Mouse (Mus musculus): ENCODE data around the gene Rdm1. TPM values are rescaled to one million over a fixed set of nuclear protein-coding genes. Genes with fewer than 3 reads are reported as not detected.
"Not testable (repeated sequence)": the region's sequence is repeated elsewhere in the genome, so short reads cannot be mapped to it uniquely, and the experiment has no call there.

Rdm1 gene
- polyA plus RNA-seq, 1 experiment, result 21.2 TPM

- H3K27ac ChIP-seq (ENCODE audit: insufficient read depth, low read depth, low read length), result no peak overlapping the region
- no peak overlapping the region for H3K4me3 ChIP-seq (ENCODE audit: insufficient read depth, low read length)
- H3K4me1 ChIP-seq (ENCODE audit: control insufficient read depth, insufficient read depth, low read length), result peaks cover 9% of the 10 kb centered on the region
- TF ChIP-seq POLR2A (IDR thresholded peaks at IDR 0.05; ENCODE audit: borderline replicate concordance, low read depth, low read length) (no peak), CTCF (IDR thresholded peaks at IDR 0.05; ENCODE audit: low read depth, low read length) (no peak)
These were observed 12.8 kb downstream of the Rdm1 start for GRCm38 (mm10) chr11:101639761-101640160.

DNA sequence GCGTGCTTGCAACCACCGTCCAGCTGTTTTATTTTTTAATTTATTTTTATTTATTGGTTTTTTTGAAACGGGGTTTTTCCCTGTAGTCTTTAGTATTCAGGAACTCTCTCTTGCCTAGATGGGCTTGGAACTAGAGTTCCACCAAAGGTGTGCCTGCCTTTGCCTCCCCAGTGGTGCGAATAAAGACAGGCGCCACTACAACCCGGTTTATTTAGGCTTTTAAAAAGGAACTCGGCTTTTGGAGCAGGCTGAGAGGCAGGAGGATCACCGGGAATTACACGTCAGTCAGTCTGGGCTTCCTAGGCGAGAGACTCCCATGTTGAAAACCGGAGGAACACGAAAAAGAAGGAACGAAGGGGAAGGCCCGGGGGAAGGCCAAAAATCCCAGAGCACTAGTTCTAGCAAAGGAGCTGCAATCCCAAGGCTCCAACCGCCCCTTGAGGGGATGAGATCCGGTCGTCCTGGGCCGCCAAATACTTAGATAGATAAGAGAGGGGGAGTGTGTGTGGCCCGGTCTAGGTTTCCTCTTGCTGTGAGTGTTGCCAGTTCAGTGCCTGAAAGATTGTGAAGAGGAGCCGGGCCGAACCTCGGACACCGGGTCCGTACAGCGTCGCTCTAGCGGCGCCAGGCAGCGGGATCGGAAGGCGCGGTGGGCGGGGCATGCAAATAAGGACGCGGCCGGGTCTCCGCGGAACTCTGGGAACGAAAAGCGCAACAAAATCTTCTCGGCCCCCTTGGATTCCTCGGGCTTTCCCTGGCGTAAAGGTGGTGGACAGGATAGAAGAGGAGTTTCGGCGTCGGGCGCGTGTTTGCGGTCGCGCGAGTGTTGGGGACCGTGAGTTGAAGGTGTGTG is 14.1 kb downstream of the Rdm1 start:
- peak overlapping the region; percentile 69 for H3K27ac ChIP-seq (ENCODE audit: insufficient read depth, low read depth, low read length)
- peak overlapping the region; percentile 47 for H3K4me3 ChIP-seq (ENCODE audit: insufficient read depth, low read length)
- not testable (repeated sequence) for H3K4me1 ChIP-seq (ENCODE audit: control insufficient read depth, insufficient read depth, low read length)

DNA sequence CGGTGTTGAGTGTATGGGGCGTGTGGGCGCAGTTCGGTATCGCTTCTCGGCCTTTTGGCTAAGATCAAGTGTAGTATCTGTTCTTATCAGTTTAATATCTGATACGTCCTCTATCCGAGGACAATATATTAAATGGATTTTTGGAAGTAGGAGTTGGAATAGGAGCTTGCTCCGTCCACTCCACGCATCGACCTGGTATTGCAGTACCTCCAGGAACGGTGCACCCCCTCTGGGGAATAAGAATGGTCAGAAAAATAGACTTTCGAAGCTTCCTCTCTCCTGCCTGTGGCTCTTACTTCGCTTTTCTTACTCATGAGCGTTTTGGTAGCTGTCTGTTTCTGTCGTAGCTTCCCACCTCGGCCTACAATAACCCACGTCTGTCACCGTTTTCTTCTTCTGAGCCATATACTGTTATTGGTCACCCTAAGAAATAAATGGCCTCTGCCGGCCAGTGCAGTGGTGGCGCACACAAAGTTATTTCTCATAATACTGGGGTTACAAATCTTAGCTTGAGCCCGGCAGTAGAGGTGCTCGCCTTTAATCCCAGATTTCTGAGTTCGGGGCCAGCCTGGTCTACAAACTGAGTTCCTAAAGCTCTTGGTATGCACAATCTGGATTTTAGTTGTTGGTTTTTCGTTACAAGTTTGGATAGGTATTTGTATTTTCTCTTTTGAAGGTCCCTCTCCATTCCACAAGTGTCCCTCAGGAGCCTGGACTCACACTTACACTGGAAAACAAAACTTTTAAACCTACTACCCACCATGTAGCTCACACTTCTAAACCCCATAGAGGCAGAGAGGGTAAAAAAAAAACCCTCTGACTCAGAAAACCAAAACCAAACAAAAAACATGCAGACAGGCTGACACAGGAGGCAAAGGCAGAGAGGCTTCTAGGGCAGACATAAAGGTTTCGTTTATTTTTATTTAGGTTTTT is 15.0 kb downstream of the Rdm1 start:
- peak; percentile 68; the same call in 1 of the 2 replicates for TF ChIP-seq POLR2A (IDR thresholded peaks at IDR 0.05; ENCODE audit: borderline replicate concordance, low read depth, low read length)
- not testable (repeated sequence) for H3K4me1 ChIP-seq (ENCODE audit: control insufficient read depth, insufficient read depth, low read length)
- Histone ChIP-seq H3K4me3 (ENCODE audit: insufficient read depth, low read length) (peak overlapping the region; percentile 47), H3K27ac (ENCODE audit: insufficient read depth, low read depth, low read length) (peak overlapping the region; percentile 69)

GRCm38 (mm10) chr11:101642931-101643330 is 15.9 kb downstream of the Rdm1 start:
- Histone ChIP-seq H3K4me3 (ENCODE audit: insufficient read depth, low read length) (no peak overlapping the region), H3K27ac (ENCODE audit: insufficient read depth, low read depth, low read length) (0 out of 2 replicates have a peak overlapping the region, but pooled peaks have one; percentile 42), H3K4me1 (ENCODE audit: control insufficient read depth, insufficient read depth, low read length) (peaks cover 9% of the 10 kb centered on the region)
- TF ChIP-seq POLR2A (IDR thresholded peaks at IDR 0.05; ENCODE audit: borderline replicate concordance, low read depth, low read length) (no peak), CTCF (IDR thresholded peaks at IDR 0.05; ENCODE audit: low read depth, low read length) (no peak)

DNA sequence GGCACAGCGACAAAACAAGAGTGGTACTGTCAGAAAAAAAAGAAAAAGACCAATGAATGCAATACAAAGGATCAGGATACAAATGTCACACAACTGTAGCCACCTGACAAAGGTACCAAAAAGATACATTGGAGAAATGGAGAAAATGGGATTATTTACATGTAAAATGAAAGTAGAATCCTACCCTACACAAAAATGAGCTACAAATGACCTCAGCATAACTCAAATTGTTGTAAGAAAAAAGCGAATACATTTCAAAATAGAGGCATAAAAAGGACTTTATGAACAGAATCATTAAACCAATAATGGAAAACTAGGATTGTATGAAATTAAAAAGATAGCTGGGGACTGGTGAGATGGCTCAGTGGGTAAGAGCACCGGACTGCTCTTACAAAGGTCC is 17.6 kb downstream of the Rdm1 start:
- Histone ChIP-seq H3K4me3 (ENCODE audit: insufficient read depth, low read length) (no peak overlapping the region), H3K4me1 (ENCODE audit: control insufficient read depth, insufficient read depth, low read length) (peaks cover 9% of the 10 kb centered on the region), H3K27ac (ENCODE audit: insufficient read depth, low read depth, low read length) (no peak overlapping the region)
- TF ChIP-seq CTCF (IDR thresholded peaks at IDR 0.05; ENCODE audit: low read depth, low read length) (no peak), POLR2A (IDR thresholded peaks at IDR 0.05; ENCODE audit: borderline replicate concordance, low read depth, low read length) (no peak)

DNA sequence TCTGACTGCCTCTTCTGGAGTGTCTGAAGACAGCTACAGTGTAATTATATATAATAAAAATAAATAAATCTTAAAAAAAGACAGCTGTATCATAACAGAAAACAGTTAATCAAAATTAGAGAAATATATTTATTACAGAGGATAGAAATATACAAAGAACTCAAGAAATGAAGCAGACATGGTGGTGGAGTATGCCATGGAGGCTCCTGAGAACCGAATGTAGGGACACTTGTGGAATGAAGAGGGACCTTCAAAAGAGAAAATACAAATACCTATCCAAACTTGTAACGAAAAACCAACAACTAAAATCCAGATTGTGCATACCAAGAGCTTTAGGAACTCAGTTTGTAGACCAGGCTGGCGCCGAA is 18.0 kb downstream of the Rdm1 start:
- not testable (repeated sequence) for H3K4me3 ChIP-seq (ENCODE audit: insufficient read depth, low read length); H3K27ac ChIP-seq (ENCODE audit: insufficient read depth, low read depth, low read length)

GRCm38 (mm10) chr11:101645411-101646282 is 18.7 kb downstream of the Rdm1 start:
- TF ChIP-seq POLR2A (IDR thresholded peaks at IDR 0.05; ENCODE audit: borderline replicate concordance, low read depth, low read length), result peak; percentile 93; the same call in 1 of the 2 replicates
- Histone ChIP-seq H3K4me3 (ENCODE audit: insufficient read depth, low read length) (peak overlapping the region; percentile 47), H3K27ac (ENCODE audit: insufficient read depth, low read depth, low read length) (peak overlapping the region; percentile 65)
- not testable (repeated sequence) for H3K4me1 ChIP-seq (ENCODE audit: control insufficient read depth, insufficient read depth, low read length)

More for the DNA sequence above, 18.0 kb downstream of the Rdm1 start:
- not testable (repeated sequence) for H3K4me1 ChIP-seq (ENCODE audit: control insufficient read depth, insufficient read depth, low read length)

DNA sequence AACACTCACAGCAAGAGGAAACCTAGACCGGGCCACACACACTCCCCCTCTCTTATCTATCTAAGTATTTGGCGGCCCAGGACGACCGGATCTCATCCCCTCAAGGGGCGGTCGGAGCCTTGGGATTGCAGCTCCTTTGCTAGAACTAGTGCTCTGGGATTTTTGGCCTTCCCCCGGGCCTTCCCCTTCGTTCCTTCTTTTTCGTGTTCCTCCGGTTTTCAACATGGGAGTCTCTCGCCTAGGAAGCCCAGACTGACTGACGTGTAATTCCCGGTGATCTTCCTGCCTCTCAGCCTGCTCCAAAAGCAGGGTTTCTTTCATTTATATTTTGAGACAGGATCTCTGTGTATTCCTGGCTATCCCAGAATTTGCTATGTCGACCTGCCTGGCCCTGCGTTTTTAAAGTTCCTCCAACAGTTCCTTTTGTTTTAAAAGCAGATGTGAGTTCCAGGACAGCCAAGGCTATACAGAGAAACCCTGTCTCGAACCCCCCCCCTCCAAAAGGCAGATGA is 19.3 kb downstream of the Rdm1 start:
- Histone ChIP-seq H3K4me3 (ENCODE audit: insufficient read depth, low read length) (peak overlapping the region; percentile 47), H3K27ac (ENCODE audit: insufficient read depth, low read depth, low read length) (peak overlapping the region; percentile 12; the same call in 1 of the 2 replicates)
- not testable (repeated sequence) for H3K4me1 ChIP-seq (ENCODE audit: control insufficient read depth, insufficient read depth, low read length)

DNA sequence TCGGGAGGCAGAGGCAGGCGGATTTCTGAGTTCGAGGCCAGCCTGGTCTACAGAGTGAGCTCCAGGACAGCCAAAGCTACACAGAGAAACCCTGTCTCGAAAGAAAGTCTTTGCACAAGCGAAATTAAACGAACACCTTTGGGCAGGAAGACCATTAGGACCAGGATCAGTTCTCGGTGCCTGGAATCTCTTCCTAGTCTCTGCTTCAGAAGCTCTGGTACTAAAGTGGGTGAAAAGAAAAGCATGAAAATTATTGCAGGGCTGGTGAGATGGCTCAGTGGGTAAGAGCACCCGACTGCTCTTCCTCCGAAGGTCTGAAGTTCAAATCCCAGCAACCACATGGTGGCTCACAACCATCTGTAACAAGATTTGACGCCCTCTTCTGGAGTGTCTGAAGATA is 20.1 kb downstream of the Rdm1 start:
- H3K4me1 ChIP-seq (ENCODE audit: control insufficient read depth, insufficient read depth, low read length); H3K27ac ChIP-seq (ENCODE audit: insufficient read depth, low read depth, low read length); H3K4me3 ChIP-seq (ENCODE audit: insufficient read depth, low read length): not testable (repeated sequence)

All from bone marrow macrophage, adult 2 months (primary cell).